Mouse (Mus musculus): ENCODE measurements around the gene Ccdc170. TPM values are rescaled to one million over a fixed set of nuclear protein-coding genes. Genes with fewer than 3 reads are reported as not detected.
"Not testable (repeated sequence)": the region's sequence is repeated elsewhere in the genome, so short reads cannot be mapped to it uniquely, and the experiment has no call there.

Gene Ccdc170
- polyA plus RNA-seq, 1 experiment from 2014 or later = not detected

DNA sequence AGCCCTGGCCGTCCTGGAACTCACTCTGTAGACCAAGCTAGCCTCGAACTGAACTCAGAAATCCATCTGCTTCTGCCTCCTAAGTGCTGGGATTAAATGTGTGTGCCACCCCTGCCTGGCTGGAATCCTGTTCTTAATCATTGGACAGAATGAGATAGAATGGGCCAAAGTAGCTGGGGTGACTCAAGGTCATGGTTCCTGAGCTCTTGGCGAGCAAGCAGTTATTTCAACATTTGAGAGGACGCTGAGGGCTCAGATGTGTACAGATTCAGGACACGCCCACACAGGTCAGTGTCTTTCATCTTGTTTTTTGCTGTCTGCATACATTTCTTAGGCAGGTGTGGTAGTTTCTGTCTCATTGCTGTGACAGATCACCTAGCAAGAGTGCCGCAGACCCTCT, 104.4 kb downstream of the Ccdc170 start:
- no peaks in the 10 kb centered on the region for H3K9me3 ChIP-seq (replicated peaks)
- WGBS = 90% methylated on average over 6 of the region's 6 CpGs

DNA sequence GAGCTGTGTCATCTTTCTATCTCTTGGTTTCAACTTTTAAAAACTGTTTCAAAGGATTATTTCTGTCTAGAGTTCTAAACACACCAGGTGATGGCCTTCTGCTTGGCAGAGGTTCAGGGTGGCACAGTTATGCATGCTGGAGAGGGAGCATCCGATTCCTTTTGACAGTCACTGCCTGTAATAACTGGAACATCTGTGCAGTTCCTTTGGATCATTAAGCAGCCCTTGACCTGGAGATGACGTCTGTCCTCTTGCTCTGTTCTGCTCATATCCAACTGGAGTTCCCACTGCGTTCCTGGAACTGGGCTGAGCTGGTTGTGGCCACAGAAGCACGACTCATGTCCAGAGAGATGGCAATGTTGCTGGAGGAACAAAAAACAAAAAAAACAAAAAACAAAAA, 107.3 kb downstream of the Ccdc170 start:
- WGBS = 86% methylated on average over 4 of the region's 4 CpGs
- DNase-seq (ENCODE audit: low spot score) = no peak
- H3K36me3 ChIP-seq = no peaks in the 10 kb centered on the region
- no peaks in the 10 kb centered on the region for H3K27me3 ChIP-seq (ENCODE audit: low read depth, poor library complexity, severe bottlenecking)
- H3K9me3 ChIP-seq (replicated peaks) = no peaks in the 10 kb centered on the region
- no peak overlapping the region for H3K4me3 ChIP-seq
- H3K27ac ChIP-seq (replicated peaks) = no peak overlapping the region
- H3K4me1 ChIP-seq = no peaks in the 10 kb centered on the region

More for the DNA sequence above, 104.4 kb downstream of the Ccdc170 start:
- Histone ChIP-seq H3K4me3 (no peak overlapping the region), H3K36me3 (no peaks in the 10 kb centered on the region), H3K4me1 (no peaks in the 10 kb centered on the region), H3K27me3 (ENCODE audit: low read depth, poor library complexity, severe bottlenecking) (no peaks in the 10 kb centered on the region), H3K27ac (replicated peaks) (no peak overlapping the region)
- no peak for DNase-seq (ENCODE audit: low spot score)

DNA sequence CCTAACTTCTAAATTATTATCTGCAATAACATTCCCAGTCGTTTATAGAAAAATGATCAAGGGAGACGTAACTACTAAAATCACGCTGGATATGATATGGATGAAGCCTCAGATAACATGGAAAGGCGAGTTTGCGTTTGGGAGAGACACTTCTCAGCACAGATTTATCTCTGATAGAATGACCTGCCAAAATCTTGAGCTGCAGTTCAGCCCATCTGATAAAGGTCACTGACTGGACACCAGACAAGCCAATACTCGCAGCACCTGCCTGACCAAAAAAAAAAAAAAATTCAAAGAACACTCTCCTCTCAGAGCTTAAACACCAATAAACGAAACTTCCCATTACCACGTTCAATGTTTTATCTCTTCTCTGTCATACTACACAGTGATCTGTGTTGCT, 108.7 kb downstream of the Ccdc170 start:
- no peak overlapping the region for H3K27ac ChIP-seq (replicated peaks)
- H3K36me3 ChIP-seq = no peaks in the 10 kb centered on the region
- H3K4me3 ChIP-seq = no peak overlapping the region
- DNase-seq (ENCODE audit: low spot score) = no peak
- WGBS = 86% methylated on average over 8 of the region's 8 CpGs
- H3K4me1 ChIP-seq = no peaks in the 10 kb centered on the region
- no peaks in the 10 kb centered on the region for H3K27me3 ChIP-seq (ENCODE audit: low read depth, poor library complexity, severe bottlenecking)
- H3K9me3 ChIP-seq (replicated peaks) = no peaks in the 10 kb centered on the region

DNA sequence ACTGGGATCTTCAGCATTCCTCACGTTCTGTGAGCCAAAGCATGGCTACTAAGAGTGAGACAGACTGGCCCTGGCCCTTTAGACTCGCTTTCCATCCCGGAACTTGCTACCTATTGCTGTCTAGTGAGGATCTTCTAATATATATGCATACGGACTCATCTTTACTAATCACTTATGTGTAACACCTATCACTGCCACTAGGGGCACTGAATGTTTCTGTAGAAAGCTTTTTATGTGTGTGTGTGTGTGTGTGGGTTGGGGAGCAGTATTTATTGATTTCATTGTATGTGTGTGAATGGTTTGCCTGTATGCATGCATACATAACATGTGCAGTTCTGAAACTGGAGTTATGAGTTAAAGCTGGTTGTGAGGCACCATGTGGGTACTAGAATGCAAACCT, 111.5 kb downstream of the Ccdc170 start:
- no peak overlapping the region for H3K27ac ChIP-seq (replicated peaks)
- no peak overlapping the region for H3K4me3 ChIP-seq
- H3K4me1 ChIP-seq = no peaks in the 10 kb centered on the region
- WGBS = 69% methylated on average over 4 of the region's 4 CpGs
- DNase-seq (ENCODE audit: low spot score) = no peak
- no peaks in the 10 kb centered on the region for H3K36me3 ChIP-seq
- H3K9me3 ChIP-seq (replicated peaks) = no peaks in the 10 kb centered on the region
- no peaks in the 10 kb centered on the region for H3K27me3 ChIP-seq (ENCODE audit: low read depth, poor library complexity, severe bottlenecking)

DNA sequence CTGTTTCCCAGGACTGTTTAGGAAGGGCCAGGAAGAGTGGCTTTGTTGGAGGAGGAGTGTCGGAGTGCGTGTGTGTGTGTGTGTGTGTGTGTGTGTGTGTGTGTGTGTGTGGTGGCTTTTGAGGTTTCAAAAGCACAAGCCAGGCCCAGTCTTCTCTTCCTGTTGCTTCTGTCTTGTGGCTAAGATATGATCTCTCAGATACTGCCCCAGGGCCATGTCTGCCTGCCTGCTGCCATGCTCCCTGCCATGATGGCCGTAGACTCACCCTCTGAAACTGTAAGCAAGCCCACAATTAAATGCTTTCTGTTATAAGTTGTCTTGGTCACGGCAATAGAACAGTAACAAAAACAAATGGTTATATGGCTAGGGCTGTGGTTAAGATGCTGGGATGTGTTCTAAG, 114.9 kb downstream of the Ccdc170 start:
- Histone ChIP-seq H3K36me3 (no peaks in the 10 kb centered on the region), H3K27ac (replicated peaks) (no peak overlapping the region), H3K4me3 (no peak overlapping the region), H3K9me3 (replicated peaks) (no peaks in the 10 kb centered on the region), H3K27me3 (ENCODE audit: low read depth, poor library complexity, severe bottlenecking) (no peaks in the 10 kb centered on the region), H3K4me1 (no peaks in the 10 kb centered on the region)
- no peak for DNase-seq (ENCODE audit: low spot score)
- 94% methylated on average over 4 of the region's 4 CpGs for WGBS

DNA sequence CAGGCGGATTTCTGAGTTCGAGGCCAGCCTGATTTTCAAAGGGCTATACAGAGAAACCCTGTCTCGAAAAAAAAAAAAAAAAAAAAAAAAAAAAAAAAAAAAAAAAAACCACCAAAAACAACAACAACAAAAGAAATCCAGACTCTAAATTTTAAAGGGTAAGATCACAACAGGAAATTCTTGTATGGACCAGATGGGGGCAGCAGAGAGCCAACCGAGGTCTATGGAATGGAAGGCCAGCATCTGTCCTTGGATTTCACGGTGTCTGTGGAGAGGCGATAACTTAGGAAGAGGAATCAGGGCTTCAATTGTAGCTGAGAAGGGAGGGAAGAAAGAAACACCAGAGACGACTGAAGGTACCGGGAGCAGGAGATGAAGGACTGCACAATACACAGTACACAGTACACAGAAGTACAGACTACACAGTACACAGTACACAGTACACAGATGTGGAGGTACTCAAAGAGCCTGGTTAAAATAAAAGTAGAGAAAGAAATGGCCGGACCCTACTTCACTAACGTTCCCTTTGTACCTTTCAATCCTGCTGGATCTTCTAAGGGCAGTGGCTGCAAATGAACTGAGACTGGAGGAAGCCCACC, 116.0 kb downstream of the Ccdc170 start:
- H3K4me3 ChIP-seq = no peak overlapping the region
- H3K4me1 ChIP-seq = no peaks in the 10 kb centered on the region
- no peaks in the 10 kb centered on the region for H3K36me3 ChIP-seq
- H3K27me3 ChIP-seq (ENCODE audit: low read depth, poor library complexity, severe bottlenecking) = no peaks in the 10 kb centered on the region
- H3K27ac ChIP-seq (replicated peaks) = no peak overlapping the region
- DNase-seq (ENCODE audit: low spot score) = peak; percentile 44
- no peaks in the 10 kb centered on the region for H3K9me3 ChIP-seq (replicated peaks)
- WGBS = 71% methylated on average over 10 of the region's 10 CpGs

DNA sequence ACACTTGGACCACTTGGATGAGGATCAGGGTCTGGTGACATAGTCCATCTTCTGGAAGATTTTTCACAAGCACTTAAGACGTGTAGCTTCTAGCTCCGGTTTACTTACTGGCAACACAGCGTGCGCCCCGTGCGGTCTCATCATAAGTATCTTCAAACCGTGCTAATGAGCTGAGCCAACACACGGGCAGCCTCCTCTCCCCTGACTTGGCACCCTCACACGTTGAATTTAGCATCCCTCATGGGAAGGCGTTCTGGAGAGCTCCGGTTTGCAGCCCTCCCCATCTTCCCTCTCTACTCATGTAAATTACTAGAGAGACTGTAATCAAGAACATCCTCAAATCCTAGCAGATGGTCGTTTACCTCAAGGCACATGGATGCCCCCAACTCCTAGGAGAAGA, 116.6 kb downstream of the Ccdc170 start:
- Histone ChIP-seq H3K9me3 (replicated peaks) (no peaks in the 10 kb centered on the region), H3K27me3 (ENCODE audit: low read depth, poor library complexity, severe bottlenecking) (no peaks in the 10 kb centered on the region), H3K4me3 (no peak overlapping the region), H3K36me3 (no peaks in the 10 kb centered on the region), H3K4me1 (no peaks in the 10 kb centered on the region), H3K27ac (replicated peaks) (no peak overlapping the region)
- WGBS = 89% methylated on average over 12 of the region's 12 CpGs
- no peak for DNase-seq (ENCODE audit: low spot score)

DNA sequence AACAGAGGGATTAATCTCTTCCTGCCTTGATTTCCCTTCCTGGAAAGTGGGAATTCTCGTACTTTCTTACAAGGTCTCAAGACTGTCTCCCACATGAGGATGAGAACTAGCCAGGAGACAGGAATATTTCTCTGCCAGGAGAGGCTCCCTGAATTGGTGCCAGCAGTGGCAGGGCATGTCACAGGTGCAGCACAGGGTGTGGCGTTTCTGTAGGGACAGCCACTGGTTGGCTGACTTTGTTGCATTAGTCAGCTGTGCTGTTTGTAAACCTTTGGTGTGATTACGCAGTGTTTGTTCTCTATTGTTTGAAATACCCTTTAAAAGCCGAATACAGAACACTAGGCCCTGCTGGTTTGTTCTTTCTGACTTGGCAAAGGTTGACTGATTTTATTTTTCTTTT, 117.3 kb downstream of the Ccdc170 start:
- WGBS = 79% methylated on average over 4 of the region's 4 CpGs
- Histone ChIP-seq H3K9me3 (replicated peaks) (no peaks in the 10 kb centered on the region), H3K4me3 (no peak overlapping the region), H3K27me3 (ENCODE audit: low read depth, poor library complexity, severe bottlenecking) (no peaks in the 10 kb centered on the region), H3K27ac (replicated peaks) (no peak overlapping the region), H3K36me3 (no peaks in the 10 kb centered on the region), H3K4me1 (no peaks in the 10 kb centered on the region)
- no peak for DNase-seq (ENCODE audit: low spot score)

DNA sequence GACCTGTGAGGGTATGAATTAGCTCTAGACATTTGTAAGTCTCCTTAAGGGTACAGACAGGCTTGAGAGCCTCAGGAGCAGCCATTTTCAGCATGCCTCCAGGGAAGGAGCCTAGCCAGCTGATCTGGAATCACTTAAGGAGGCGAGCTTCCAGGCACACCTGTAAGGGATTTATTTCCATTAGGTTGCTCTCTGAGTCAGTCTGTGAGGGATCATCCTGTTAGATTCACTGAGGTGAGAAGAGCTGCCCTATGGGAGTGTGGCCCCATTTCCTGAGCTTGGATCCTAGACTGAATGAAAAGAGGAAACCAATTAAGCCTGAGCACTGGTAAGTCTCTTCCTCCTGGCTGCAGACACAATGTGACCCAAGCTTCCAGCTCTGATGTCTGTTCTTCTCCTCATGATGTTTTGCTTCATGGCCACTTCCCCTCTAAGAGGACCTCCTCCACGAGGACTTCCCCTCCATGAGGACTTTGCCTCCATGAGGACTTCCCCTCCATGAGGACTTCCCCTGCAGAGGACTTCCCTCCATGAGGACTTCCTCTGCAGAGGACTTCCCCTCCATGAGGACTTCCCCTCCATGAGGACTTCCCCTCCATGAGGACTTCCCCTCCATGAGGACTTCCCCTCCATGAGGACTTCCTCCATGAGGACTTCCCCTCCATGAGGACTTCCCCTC, 118.6 kb downstream of the Ccdc170 start:
- Histone ChIP-seq H3K4me3 (no peak overlapping the region), H3K27me3 (ENCODE audit: low read depth, poor library complexity, severe bottlenecking) (no peaks in the 10 kb centered on the region), H3K4me1 (no peaks in the 10 kb centered on the region), H3K9me3 (replicated peaks) (no peaks in the 10 kb centered on the region), H3K36me3 (no peaks in the 10 kb centered on the region), H3K27ac (replicated peaks) (no peak overlapping the region)
- no peak for DNase-seq (ENCODE audit: low spot score)
- 48% methylated on average over 2 of the region's 2 CpGs for WGBS

DNA sequence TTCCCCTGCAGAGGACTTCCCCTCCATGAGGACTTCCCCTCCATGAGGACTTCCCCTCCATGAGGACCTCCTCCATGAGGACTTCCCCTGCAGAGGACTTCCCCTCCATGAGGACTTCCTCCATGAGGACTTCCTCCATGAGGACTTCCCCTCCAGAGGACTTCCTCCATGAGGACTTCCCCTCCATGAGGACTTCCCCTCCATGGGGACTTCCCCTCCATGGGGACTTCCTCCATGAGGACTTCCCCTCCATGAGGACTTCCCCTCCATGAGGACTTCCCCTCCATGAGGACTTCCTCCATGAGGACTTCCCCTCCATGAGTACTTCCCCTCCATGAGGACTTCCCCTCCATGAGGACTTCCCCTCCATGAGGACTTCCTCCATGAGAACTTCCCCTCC, 119.3 kb downstream of the Ccdc170 start:
- not testable (repeated sequence) for H3K9me3 ChIP-seq (replicated peaks); H3K4me1 ChIP-seq; DNase-seq (ENCODE audit: low spot score); H3K27ac ChIP-seq (replicated peaks); H3K36me3 ChIP-seq; H3K4me3 ChIP-seq; H3K27me3 ChIP-seq (ENCODE audit: low read depth, poor library complexity, severe bottlenecking)

DNA sequence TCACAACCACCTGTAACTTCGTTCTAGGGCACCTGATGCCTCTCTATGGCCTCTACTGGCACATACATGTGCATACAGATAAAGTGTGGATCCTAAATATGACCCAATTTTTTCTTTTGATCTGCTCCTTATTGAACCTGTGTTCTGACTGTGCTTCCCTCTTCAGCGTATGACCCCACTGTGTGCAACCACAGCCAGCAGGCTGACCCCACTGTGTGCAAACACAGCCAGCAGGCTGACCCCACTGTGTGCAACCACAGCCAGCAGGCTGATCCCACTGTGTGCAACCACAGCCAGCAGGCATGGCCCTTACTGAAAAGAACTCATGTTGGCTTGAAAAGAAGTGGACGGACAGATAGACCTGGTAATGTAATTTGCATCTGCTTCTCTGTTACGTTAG, 120.2 kb downstream of the Ccdc170 start:
- no peaks in the 10 kb centered on the region for H3K27me3 ChIP-seq (ENCODE audit: low read depth, poor library complexity, severe bottlenecking)
- H3K27ac ChIP-seq (replicated peaks) = no peak overlapping the region
- H3K4me1 ChIP-seq = no peaks in the 10 kb centered on the region
- 77% methylated on average over 4 of the region's 4 CpGs for WGBS
- no peak overlapping the region for H3K4me3 ChIP-seq
- DNase-seq (ENCODE audit: low spot score) = no peak
- no peaks in the 10 kb centered on the region for H3K36me3 ChIP-seq
- 0 out of 2 replicates have a peak, but pooled peaks cover 5% of the 10 kb centered on the region for H3K9me3 ChIP-seq (replicated peaks)

DNA sequence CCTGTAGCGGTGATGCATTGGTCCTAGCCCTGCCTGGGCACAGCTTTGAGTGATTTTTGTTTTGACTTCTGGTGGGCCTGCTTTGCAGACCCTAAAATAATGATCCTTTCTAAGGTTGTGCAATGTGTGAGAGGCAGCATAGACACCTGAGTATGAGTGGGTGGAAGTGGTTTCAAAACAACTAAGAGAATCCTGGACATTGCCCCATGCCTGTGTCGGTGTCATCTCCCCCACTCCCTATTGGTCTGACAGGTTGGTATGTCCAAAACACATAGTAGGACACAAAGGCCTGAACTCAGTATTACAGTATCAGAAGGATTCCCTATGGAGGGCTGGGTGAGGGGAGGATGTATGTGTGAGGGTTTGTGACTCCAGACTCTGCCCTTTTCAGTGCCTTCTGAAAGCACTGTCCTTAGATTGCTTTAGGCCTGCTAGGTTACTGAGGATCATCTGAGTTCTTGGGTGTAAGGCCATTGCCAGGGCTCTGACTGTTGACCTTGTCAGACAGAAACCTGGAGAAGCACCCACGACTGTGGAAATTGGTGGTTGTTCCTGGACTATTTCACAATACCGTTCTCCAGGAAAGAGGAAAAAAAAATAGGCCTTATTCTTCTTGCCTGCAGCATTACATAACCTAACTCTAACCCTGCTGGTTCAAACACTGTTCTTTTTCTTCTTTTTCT, 122.4 kb downstream of the Ccdc170 start:
- WGBS = 89% methylated on average over 4 of the region's 4 CpGs

DNA sequence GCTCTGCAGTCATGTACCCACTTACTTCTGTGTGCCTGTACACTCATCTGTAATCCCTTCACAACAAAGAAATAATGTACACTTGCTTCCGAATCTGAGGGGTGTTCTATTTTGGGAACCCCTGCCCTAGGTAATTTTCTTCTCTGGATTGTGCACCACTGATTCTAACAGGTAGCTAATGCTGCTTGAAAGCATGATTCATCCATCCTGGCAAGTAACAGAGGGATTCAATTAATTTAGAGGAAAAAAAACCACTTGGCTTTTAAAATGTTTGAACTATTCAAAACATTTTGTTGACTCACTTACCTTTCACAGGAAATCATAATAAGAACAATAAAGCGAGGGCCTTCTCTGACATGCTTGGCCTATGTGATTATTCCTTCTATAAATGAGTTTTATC, 127.9 kb downstream of the Ccdc170 start:
- H3K9me3 ChIP-seq (replicated peaks) = 0 out of 2 replicates have a peak, but pooled peaks cover 5% of the 10 kb centered on the region
- no peak for DNase-seq (ENCODE audit: low spot score)
- H3K27ac ChIP-seq (replicated peaks) = no peak overlapping the region
- 86% methylated on average over 2 of the region's 2 CpGs for WGBS
- no peaks in the 10 kb centered on the region for H3K27me3 ChIP-seq (ENCODE audit: low read depth, poor library complexity, severe bottlenecking)
- H3K36me3 ChIP-seq = no peaks in the 10 kb centered on the region
- H3K4me1 ChIP-seq = 0 out of 2 replicates have a peak, but pooled peaks cover 3% of the 10 kb centered on the region
- no peak overlapping the region for H3K4me3 ChIP-seq

More for the DNA sequence above, 122.4 kb downstream of the Ccdc170 start:
- Histone ChIP-seq H3K4me1 (no peaks in the 10 kb centered on the region), H3K27me3 (ENCODE audit: low read depth, poor library complexity, severe bottlenecking) (no peaks in the 10 kb centered on the region), H3K9me3 (replicated peaks) (0 out of 2 replicates have a peak, but pooled peaks cover 5% of the 10 kb centered on the region), H3K27ac (replicated peaks) (no peak overlapping the region), H3K4me3 (no peak overlapping the region), H3K36me3 (no peaks in the 10 kb centered on the region)
- no peak for DNase-seq (ENCODE audit: low spot score)
